Mouse (Mus musculus) testis, adult 2 months (tissue): ENCODE data around the gene S1pr1.

Experiments used
- CTCF ChIP-seq: fragments of 200-500 bp; IDR thresholded peaks from 2 replicates; pipeline ENCODE4 v1.5.1; 2012; ENCODE audit warnings: low read depth, mild to moderate bottlenecking, inconsistent platforms, low read length, moderate library complexity; ENCODE audit not compliant: control insufficient read depth, insufficient read depth, insufficient replicate concordance
- POLR2A ChIP-seq: fragments of 200-500 bp; IDR thresholded peaks from 2 replicates; pipeline ENCODE4 v1.6.1; 2012; ENCODE audit warnings: low read depth, mild to moderate bottlenecking, inconsistent platforms, low read length, moderate library complexity; ENCODE audit not compliant: control insufficient read depth

DNA sequence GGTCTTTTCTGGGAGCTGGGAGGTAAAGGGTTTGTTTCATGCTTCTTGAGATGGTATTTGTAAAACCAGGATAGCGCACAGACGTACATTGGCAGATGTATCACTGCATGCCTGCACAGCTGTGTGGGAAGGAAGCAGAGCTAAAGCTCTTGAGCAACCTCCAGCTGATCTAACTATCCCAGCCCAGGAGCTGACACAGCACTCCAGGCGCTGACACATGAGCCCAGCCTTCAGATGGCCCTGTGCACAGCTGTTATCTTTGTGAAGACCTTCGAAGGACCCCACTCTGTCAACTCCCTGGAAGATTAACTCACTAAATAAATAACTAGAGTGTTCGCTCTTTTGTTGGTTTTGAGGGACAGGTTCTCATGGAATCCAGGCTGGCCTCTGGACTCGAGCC is 48.4 kb upstream of the S1pr1 start:
- TF ChIP-seq POLR2A (no peak), CTCF (no peak)
